10 mouse cellular contexts compared by ENCODE assay signal in genomic region chr15:81848301-81848700, GRCm38 (mm10). TPM values are rescaled to one million over a fixed set of nuclear protein-coding genes. Genes with fewer than 3 reads are reported as not detected.
A peak's percentile ranks its signal among the peaks of the same experiment; 100 is the strongest.
DNase-seq lines count a peak whose midpoint lies in the region; ATAC-seq and TF ChIP-seq lines count a peak whose summit lies in the region.
"Had no signal": no experiment of that assay in that cellular context is flagged by ENCODE, and none has a peak within 500 bp of the region (broad histone marks: within the 10 kb centered on the region; RNA-seq: fewer than 3 reads in every experiment).

No protein-coding gene starts in this region.

- no peak overlapping the region for H3K4me3 ChIP-seq in heart, embryonic 12.5 days
- H3K4me3 ChIP-seq in olfactory bulb, adult 2 months (ENCODE audit: insufficient read depth, low read depth, low read length) = no peak overlapping the region
- H3K4me3 ChIP-seq: embryonic facial prominence, embryonic 13.5 days; limb, embryonic 15.5 days had no signal

- H3K9ac ChIP-seq in heart, embryonic 12.5 days = no peak overlapping the region
- H3K9ac ChIP-seq: embryonic facial prominence, embryonic 13.5 days; limb, embryonic 15.5 days had no signal

- no peaks in the 10 kb centered on the region for H3K27me3 ChIP-seq in heart, embryonic 12.5 days (replicated peaks)
- H3K27me3 ChIP-seq: embryonic facial prominence, embryonic 13.5 days; limb, embryonic 15.5 days had no signal

- H3K9me3 ChIP-seq in heart, embryonic 12.5 days (replicated peaks) = no peaks in the 10 kb centered on the region
- H3K9me3 ChIP-seq: embryonic facial prominence, embryonic 13.5 days; limb, embryonic 15.5 days had no signal

- 41% methylated on average over 7 of the region's 7 CpGs for WGBS in heart, embryonic 12.5 days
- WGBS in olfactory bulb, adult 2 months = 27% methylated on average over 7 of the region's 7 CpGs

- no peak overlapping the region for H3K4me2 ChIP-seq in heart, embryonic 12.5 days
- H3K4me2 ChIP-seq: embryonic facial prominence, embryonic 13.5 days; limb, embryonic 15.5 days had no signal

- DNase-seq in heart, adult 18-20 months = peak; percentile 71 to 81
- peak; percentile 61 for DNase-seq in A20 (ENCODE audit: low read depth, low spot score)
- peak; percentile 88 for DNase-seq in R1 (ENCODE audit: low read depth, low spot score)
- peak; percentile 63 for DNase-seq in embryo, embryonic 11 days
- DNase-seq in liver = peak; percentile 76
- no peak for DNase-seq in yolk sac, embryonic 10.5 days (ENCODE audit: low spot score)

- no peak for TF ChIP-seq POLR2A in olfactory bulb, adult 2 months (IDR thresholded peaks at IDR 0.05; ENCODE audit: insufficient read depth, low read depth, low read length)

- no peak overlapping the region for H3K27ac ChIP-seq in heart, embryonic 12.5 days (ENCODE audit: poor library complexity, severe bottlenecking)
- H3K27ac ChIP-seq in olfactory bulb, adult 2 months (ENCODE audit: insufficient read depth, low read depth, low read length) = no peak overlapping the region
- H3K27ac ChIP-seq: embryonic facial prominence, embryonic 13.5 days; limb, embryonic 15.5 days had no signal

- H3K4me1 ChIP-seq in heart, embryonic 12.5 days (replicated peaks) = peaks cover 23% of the 10 kb centered on the region
- H3K4me1 ChIP-seq in olfactory bulb, adult 2 months (ENCODE audit: control insufficient read depth, insufficient read depth, low read length) = peaks cover 52% of the 10 kb centered on the region
- H3K4me1 ChIP-seq: limb, embryonic 15.5 days had no signal

- no peak for ATAC-seq in heart, embryonic 12.5 days (ENCODE audit: insufficient number of reproducible peaks, low FRiP score)

- H3K36me3 ChIP-seq in heart, embryonic 12.5 days = peaks cover 38% of the 10 kb centered on the region

- TF ChIP-seq CTCF in olfactory bulb, adult 2 months (IDR thresholded peaks at IDR 0.05; ENCODE audit: insufficient read depth, low read depth, low read length) = peak; percentile 41

RNA-seq across cellular contexts. Expression of gene Tob2, which starts 10.3 kb away (rescaled TPM):
- 100 to 1,000 TPM; 103 to 127 TPM for total RNA-seq in heart, adult 18-20 months (2021)
- polyA plus RNA-seq in heart, embryonic 12.5 days (2016; fragmentation: Nextera tagmentation; extraction: Ambion mirVana) = 14.6 and 14.7 TPM in 2 replicates
- not detected in 2 replicates for polyA plus RNA-seq in olfactory bulb, adult 2 months (2012; ENCODE audit: insufficient read depth, insufficient read length, low replicate concordance, missing spikeins)

RNA-seq across cellular contexts. Expression of gene Phf5a, which starts 23.4 kb away (rescaled TPM):
- 10 to 100 TPM; 36.5 to 37.1 TPM for total RNA-seq in heart, adult 18-20 months (2021)
- polyA plus RNA-seq in heart, embryonic 12.5 days (2016; fragmentation: Nextera tagmentation; extraction: Ambion mirVana) = 88.9 and 89.3 TPM in 2 replicates
- polyA plus RNA-seq in olfactory bulb, adult 2 months (2012; ENCODE audit: insufficient read depth, insufficient read length, low replicate concordance, missing spikeins) = not detected in 2 replicates

RNA-seq across cellular contexts. Expression of gene Aco2, which starts 23.8 kb away (rescaled TPM):
- 1,000 to 10,000 TPM; 2,055 to 2,104 TPM for total RNA-seq in heart, adult 18-20 months (2021)
- polyA plus RNA-seq in heart, embryonic 12.5 days (2016; fragmentation: Nextera tagmentation; extraction: Ambion mirVana) = 497 and 519 TPM in 2 replicates
- 365 TPM in 1 of 2 replicates, not detected in the other for polyA plus RNA-seq in olfactory bulb, adult 2 months (2012; ENCODE audit: insufficient read depth, insufficient read length, low replicate concordance, missing spikeins)

RNA-seq across cellular contexts. Expression of gene Tef, which starts 46.1 kb away (rescaled TPM):
- total RNA-seq in heart, adult 18-20 months (2021) = 10 to 100 TPM; 67.5 to 73.0 TPM
- 26.0 and 27.8 TPM in 2 replicates for polyA plus RNA-seq in heart, embryonic 12.5 days (2016; fragmentation: Nextera tagmentation; extraction: Ambion mirVana)
- 278 TPM in 1 of 2 replicates, not detected in the other for polyA plus RNA-seq in olfactory bulb, adult 2 months (2012; ENCODE audit: insufficient read depth, insufficient read length, low replicate concordance, missing spikeins)
